Mouse (Mus musculus): ENCODE data around the gene Tsr3.

The Tsr3 gene

GRCm38 (mm10) chr17:25243131-25243780, 3.3 kb downstream of the Tsr3 start:
- no peak for DNase-seq (ENCODE audit: inconsistent age in 2 of 2, low spot score in 1 of 2)

GRCm38 (mm10) chr17:25244239-25244638, 4.3 kb downstream of the Tsr3 start:
- DNase-seq (ENCODE audit: inconsistent age in 2 of 2, low spot score in 1 of 2): no peak

GRCm38 (mm10) chr17:25248033-25248750, 8.2 kb downstream of the Tsr3 start:
- DNase-seq (ENCODE audit: inconsistent age in 2 of 2, low spot score in 1 of 2): no peak

GRCm38 (mm10) chr17:25250181-25250835, 10.3 kb downstream of the Tsr3 start:
- no peak for DNase-seq (ENCODE audit: inconsistent age in 2 of 2, low spot score in 1 of 2)

- no peak for DNase-seq (ENCODE audit: inconsistent age in 2 of 2, low spot score in 1 of 2)
Measured at GRCm38 (mm10) chr17:25252643-25253042, 12.7 kb downstream of the Tsr3 start.

GRCm38 (mm10) chr17:25253760-25254159, 13.8 kb downstream of the Tsr3 start:
- no peak for DNase-seq (ENCODE audit: inconsistent age in 2 of 2, low spot score in 1 of 2)

- DNase-seq (ENCODE audit: inconsistent age in 2 of 2, low spot score in 1 of 2): no peak
Measured at GRCm38 (mm10) chr17:25255110-25255509, 15.1 kb downstream of the Tsr3 start.

GRCm38 (mm10) chr17:25256140-25256754, 16.3 kb downstream of the Tsr3 start, which contains the start of gene Baiap3:
TSS of gene Baiap3 (minus strand) at chr17:25256364.
- DNase-seq (ENCODE audit: inconsistent age in 2 of 2, low spot score in 1 of 2): peak in 1 of 2 experiments; percentile 50

GRCm38 (mm10) chr17:25257804-25258261, 17.9 kb downstream of the Tsr3 start:
- DNase-seq (ENCODE audit: inconsistent age in 2 of 2, low spot score in 1 of 2): no peak

- DNase-seq (ENCODE audit: inconsistent age in 2 of 2, low spot score in 1 of 2): peak; percentile 73 to 88
Measured at GRCm38 (mm10) chr17:25264453-25264852, 24.5 kb downstream of the Tsr3 start.

GRCm38 (mm10) chr17:25270795-25271335, 30.9 kb downstream of the Tsr3 start:
- no peak for DNase-seq (ENCODE audit: inconsistent age in 2 of 2, low spot score in 1 of 2)

- peak in 1 of 2 experiments; percentile 43 for DNase-seq (ENCODE audit: inconsistent age in 2 of 2, low spot score in 1 of 2)
Measured at GRCm38 (mm10) chr17:25272326-25272725, 32.4 kb downstream of the Tsr3 start.

GRCm38 (mm10) chr17:25272951-25273705, 33.2 kb downstream of the Tsr3 start:
- peak; percentile 93 to 99 for DNase-seq (ENCODE audit: inconsistent age in 2 of 2, low spot score in 1 of 2)

- DNase-seq (ENCODE audit: inconsistent age in 2 of 2, low spot score in 1 of 2): peak; percentile 95 to 100
Measured at GRCm38 (mm10) chr17:25273706-25274501, 33.9 kb downstream of the Tsr3 start.

GRCm38 (mm10) chr17:25274571-25275346, 34.8 kb downstream of the Tsr3 start, which contains the start of gene Ube2i:
TSS of gene Ube2i (minus strand) at chr17:25274622.
- no peak for DNase-seq (ENCODE audit: inconsistent age in 2 of 2, low spot score in 1 of 2)

GRCm38 (mm10) chr17:25275833-25276232, 35.9 kb downstream of the Tsr3 start:
- no peak for DNase-seq (ENCODE audit: inconsistent age in 2 of 2, low spot score in 1 of 2)

GRCm38 (mm10) chr17:25282133-25282532, 42.2 kb downstream of the Tsr3 start:
- peak; percentile 66 to 79 for DNase-seq (ENCODE audit: inconsistent age in 2 of 2, low spot score in 1 of 2)

GRCm38 (mm10) chr17:25285033-25285432, 45.1 kb downstream of the Tsr3 start:
- DNase-seq (ENCODE audit: inconsistent age in 2 of 2, low spot score in 1 of 2): peak; percentile 76 to 93

- DNase-seq (ENCODE audit: inconsistent age in 2 of 2, low spot score in 1 of 2): peak; percentile 45 to 80
Measured at GRCm38 (mm10) chr17:25288842-25289241, 48.9 kb downstream of the Tsr3 start.

All from adrenal gland, adult (tissue).